Mouse (Mus musculus) forebrain, embryonic 14.5 days (tissue): Measurements from ENCODE around the gene Dcp1a. TPM values are rescaled to one million over a fixed set of nuclear protein-coding genes. Genes with fewer than 3 reads are reported as not detected.

Source experiments
- ATAC-seq: fragments of 200-750 bp; cut with Nextera tagmentation; 2 replicates; pipeline ENCODE4 v1.8.0; 2017; ENCODE audit warnings: mild to moderate bottlenecking, moderate library complexity
- DNase-seq: peaks from one replicate; pipeline ENCODE4 v3.0.0-alpha.2; 2015; ENCODE audit warnings: low spot score
- H3K27ac ChIP-seq: fragments of 300-500 bp; sonication (generic); 2 replicates; pipeline ENCODE4 v1.5.1; 2014; ENCODE audit warnings: low read depth, mild to moderate bottlenecking, control low read depth, low read length, moderate library complexity
- H3K27me3 ChIP-seq: fragments of 300-500 bp; sonication (generic); replicated peaks from 2 replicates; pipeline ENCODE4 v1.6.1; 2014; ENCODE audit warnings: low read length, control low read depth, mixed read lengths; ENCODE audit not compliant: control insufficient read depth, insufficient read depth
- H3K36me3 ChIP-seq: fragments of 300-500 bp; sonication (generic); 2 replicates; pipeline ENCODE4 v1.6.1; 2014; ENCODE audit warnings: low read length, control low read depth; ENCODE audit not compliant: control insufficient read depth, insufficient read depth
- H3K4me1 ChIP-seq: fragments of 300-500 bp; sonication (generic); 2 replicates; pipeline ENCODE4 v1.6.1; 2014; ENCODE audit warnings: antibody characterized with exemption, low read length, control low read depth; ENCODE audit not compliant: control insufficient read depth, insufficient read depth
- H3K4me2 ChIP-seq: fragments of 300-500 bp; sonication (generic); 2 replicates; pipeline ENCODE4 v1.6.1; 2014; ENCODE audit warnings: mild to moderate bottlenecking, control low read depth, low read length
- H3K4me3 ChIP-seq: fragments of 300-500 bp; sonication (generic); 2 replicates; pipeline ENCODE4 v1.5.1; 2014; ENCODE audit warnings: low read depth, low read length, control low read depth
- H3K9ac ChIP-seq: fragments of 300-500 bp; sonication (generic); 2 replicates; pipeline ENCODE4 v1.6.1; 2014; ENCODE audit warnings: mild to moderate bottlenecking, low read length, control low read depth, moderate library complexity
- H3K9me3 ChIP-seq: fragments of 300-500 bp; sonication (generic); replicated peaks from 2 replicates; pipeline ENCODE4 v1.6.1; 2016; ENCODE audit warnings: low read length, control low read depth, mixed read lengths; ENCODE audit not compliant: control insufficient read depth
- WGBS: fragments of 180-500 bp; shearing (Covaris S2); extraction: QIAGEN DNeasy Blood & Tissue Kit; methylation state at CpG from one replicate; pipeline ENCODE4 v1.1.7; 2014; 5-methylcytosine and 5-hydroxymethylcytosine counted together
- microRNA-seq: library from miRNA; unstranded; fragments of <30 nt; microRNA quantifications from one replicate; pipeline ENCODE4, GENCODE M21; 2016
- polyA plus RNA-seq: library from polyadenylated mRNA; unstranded; fragments of >200 nt; fragmentation: Nextera tagmentation; extraction: Ambion mirVana; gene quantifications from 2 replicates; pipeline ENCODE4 v1.2.1, GENCODE M21; 2014

The Dcp1a gene
- polyA plus RNA-seq, 1 experiment from 2014 or later, result 12.3 TPM

- Histone ChIP-seq H3K27ac (no peak overlapping the region), H3K9me3 (no peaks in the 10 kb centered on the region), H3K4me2 (no peak overlapping the region), H3K4me3 (no peak overlapping the region), H3K4me1 (no peaks in the 10 kb centered on the region), H3K9ac (no peak overlapping the region), H3K27me3 (no peaks in the 10 kb centered on the region), H3K36me3 (peaks cover 73% of the 10 kb centered on the region)
- DNase-seq (peak; percentile 83), ATAC-seq (peak; percentile 66)
- 67% methylated on average over 6 of the region's 6 CpGs for WGBS
Measured at GRCm38 (mm10) chr14:30573983-30574584, 94.7 kb downstream of the Dcp1a start.

GRCm38 (mm10) chr14:30575791-30576190, 96.5 kb downstream of the Dcp1a start:
- H3K27ac ChIP-seq, result no peak overlapping the region
- H3K4me1 ChIP-seq, result no peaks in the 10 kb centered on the region
- H3K4me2 ChIP-seq, result no peak overlapping the region
- 83% methylated on average over 7 of the region's 7 CpGs for WGBS
- no peak overlapping the region for H3K4me3 ChIP-seq
- H3K9me3 ChIP-seq, result no peaks in the 10 kb centered on the region
- peaks cover 56% of the 10 kb centered on the region for H3K36me3 ChIP-seq
- no peak for ATAC-seq
- DNase-seq, result no peak
- no peak overlapping the region for H3K9ac ChIP-seq
- no peaks in the 10 kb centered on the region for H3K27me3 ChIP-seq

GRCm38 (mm10) chr14:30576260-30576659, 96.9 kb downstream of the Dcp1a start:
- Histone ChIP-seq H3K4me2 (no peak overlapping the region), H3K27ac (no peak overlapping the region), H3K9me3 (no peaks in the 10 kb centered on the region), H3K27me3 (no peaks in the 10 kb centered on the region), H3K4me1 (no peaks in the 10 kb centered on the region), H3K36me3 (peaks cover 51% of the 10 kb centered on the region), H3K9ac (no peak overlapping the region), H3K4me3 (no peak overlapping the region)
- 76% methylated on average over 5 of the region's 5 CpGs for WGBS
- ATAC-seq (no peak), DNase-seq (no peak)

Small RNA genes lying within 50 kb of the gene (microRNA-seq; reads per million reads assigned to microRNA genes)
- gene Mir3076, result 3.8 reads per million, percentile 21 among the genes with 10 or more reads in this experiment

Other genes with a start within 250 kb of the Dcp1a start
- 4.3 and 5.9 TPM in 2 replicates for gene Cacna1d, start 11.9 kb downstream of the Dcp1a start, polyA plus RNA-seq
- gene Tkt, start 68.8 kb downstream of the Dcp1a start, polyA plus RNA-seq, result 134 and 154 TPM in 2 replicates
- gene Prkcd, start 146.7 kb downstream of the Dcp1a start, polyA plus RNA-seq, result 17.9 and 19.5 TPM in 2 replicates
- 6.0 and 6.7 TPM in 2 replicates for gene Rft1, start 174.8 kb downstream of the Dcp1a start, polyA plus RNA-seq
- gene Sfmbt1, start 235.3 kb downstream of the Dcp1a start, polyA plus RNA-seq, result 19.7 and 20.5 TPM in 2 replicates